ENCODE assay signal across 33 mouse cellular contexts in the genomic region with DNA sequence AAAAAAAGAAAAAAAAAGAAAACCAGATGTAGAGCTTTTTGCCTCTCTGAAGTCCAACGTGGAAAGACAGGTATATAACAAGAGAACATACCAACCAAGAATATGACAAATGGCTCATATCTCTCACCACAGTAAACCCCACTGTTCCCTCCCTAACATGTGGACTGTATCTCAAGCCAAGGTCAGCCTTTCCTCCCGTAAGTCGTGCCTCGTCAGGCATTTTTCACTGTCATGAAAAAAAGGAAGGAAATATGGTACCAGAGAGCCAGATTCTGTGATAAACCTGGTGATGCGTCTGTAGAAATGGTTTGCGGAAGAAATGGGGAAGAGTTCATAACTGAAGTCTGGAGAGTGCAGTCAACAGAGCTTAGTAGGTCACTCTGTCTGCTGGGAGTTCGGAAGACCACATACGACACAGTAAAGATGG.
DNase-seq lines count a peak whose midpoint lies in the region; ATAC-seq and TF ChIP-seq lines count a peak whose summit lies in the region.
"Had no signal": no experiment of that assay in that cellular context is flagged by ENCODE, and none has a peak within 500 bp of the region (broad histone marks: within the 10 kb centered on the region; RNA-seq: fewer than 3 reads in every experiment).

No protein-coding gene starts in this region.

- H3K27ac ChIP-seq in bone marrow, adult 2 months (ENCODE audit: control insufficient read depth, insufficient read depth, low read depth, low read length, poor library complexity), result peak overlapping the region; percentile 66; the same call in 1 of the 2 replicates
- H3K27ac ChIP-seq: embryonic facial prominence, embryonic 13.5 days; forebrain, embryonic 10.5 days; forebrain, embryonic 15.5 days; heart, embryonic 13.5 days; hindbrain, embryonic 10.5 days; hindbrain, embryonic 15.5 days; layer of hippocampus, adult 2 months; left cerebral cortex, adult 2 months; limb, embryonic 10.5 days; limb, embryonic 15.5 days; neural tube, embryonic 12.5 days; stomach, postnatal 0 days had no signal

- 10% methylated on average over 8 of the region's 8 CpGs for WGBS in bone marrow, adult 2 months

- TF ChIP-seq CTCF in bone marrow, adult 2 months (IDR thresholded peaks at IDR 0.05; ENCODE audit: control insufficient read depth, insufficient read depth, low read length), result no peak

- no peak overlapping the region for H3K4me3 ChIP-seq in bone marrow, adult 2 months (replicated peaks; ENCODE audit: control insufficient read depth, low read depth, low read length)
- H3K4me3 ChIP-seq: embryonic facial prominence, embryonic 13.5 days; forebrain, embryonic 10.5 days; forebrain, embryonic 15.5 days; heart, embryonic 13.5 days; hindbrain, embryonic 10.5 days; hindbrain, embryonic 15.5 days; layer of hippocampus, adult 2 months; left cerebral cortex, adult 2 months; limb, embryonic 10.5 days; limb, embryonic 15.5 days; neural tube, embryonic 12.5 days had no signal

- peak; percentile 20 for DNase-seq in CD4-positive helper T cell, adult 2 months (ENCODE audit: low read depth, low spot score)
- no peak for DNase-seq in thymus, postnatal 0 days (ENCODE audit: low spot score)
- no peak for DNase-seq in left cerebral cortex, adult 9 months (ENCODE audit: low spot score in 2 of 2)
- DNase-seq in neural tube, embryonic 10.5 days (ENCODE audit: extremely low spot score, low spot score), result no peak
- DNase-seq: adrenal gland, postnatal 14 days; B cell, adult 2 months; cerebellum, adult 8-10 months; heart, postnatal 10 days; kidney, adult 2 months; kidney, postnatal 36 days; lung, adult 2 months; lung, postnatal 10 days; right cerebral cortex, adult 18-20 months; right cerebral cortex, postnatal 4 days; thymus, adult 2 months; thymus, postnatal 4 days had no signal

- peaks cover 7% of the 10 kb centered on the region; the same call in 1 of the 2 replicates for H3K4me1 ChIP-seq in bone marrow, adult 2 months (ENCODE audit: control insufficient read depth, insufficient read depth, low read length)
- H3K4me1 ChIP-seq: embryonic facial prominence, embryonic 13.5 days; forebrain, embryonic 10.5 days; forebrain, embryonic 15.5 days; heart, embryonic 13.5 days; limb, embryonic 15.5 days; neural tube, embryonic 12.5 days had no signal

- ATAC-seq in hematopoietic stem cell, adult 5-6 weeks (replicated peaks in 1 of 2; ENCODE audit: insufficient read depth in 1 of 2, low FRiP score in 2 of 2, low TSS enrichment in 1 of 2, low read depth in 1 of 2, poor library complexity in 2 of 2, severe bottlenecking in 2 of 2), result peak; percentile 79 to 83
- peak; percentile 62 for ATAC-seq in megakaryocyte progenitor cell, adult 5-6 weeks (replicated peaks; ENCODE audit: poor library complexity)
- ATAC-seq: forebrain, embryonic 15.5 days; midbrain, embryonic 16.5 days; Patski had no signal

- no peak for TF ChIP-seq POLR2A in bone marrow, adult 2 months (IDR thresholded peaks at IDR 0.05; ENCODE audit: borderline replicate concordance, control insufficient read depth, low read depth, low read length)
